Mouse (Mus musculus) lung, postnatal 0 days (tissue): ENCODE data around the gene Lbx1.

Experiments used
- CTCF ChIP-seq: IDR thresholded peaks from 2 replicates; pipeline ENCODE4 v1.5.1; 2016; ENCODE audit warnings: antibody characterized with exemption, mild to moderate bottlenecking
- EP300 ChIP-seq: IDR thresholded peaks from 2 replicates; pipeline ENCODE4 v1.6.1; 2016; ENCODE audit warnings: antibody characterized with exemption, mild to moderate bottlenecking, control low read depth

- no peak for TF ChIP-seq CTCF
- TF ChIP-seq EP300: no peak
These were observed 41.0 kb downstream of the Lbx1 start for GRCm38 (mm10) chr19:45194651-45195050.
